Mouse (Mus musculus): ENCODE results near the gene Dnajb12. TPM values are rescaled to one million over a fixed set of nuclear protein-coding genes. Genes with fewer than 3 reads are reported as not detected.
A peak's percentile ranks its signal among the peaks of the same experiment; 100 is the strongest.

The Dnajb12 gene
- total and polyA plus RNA-seq, 3 experiments = 32.9 to 45.4 (median 36.8) TPM

DNA sequence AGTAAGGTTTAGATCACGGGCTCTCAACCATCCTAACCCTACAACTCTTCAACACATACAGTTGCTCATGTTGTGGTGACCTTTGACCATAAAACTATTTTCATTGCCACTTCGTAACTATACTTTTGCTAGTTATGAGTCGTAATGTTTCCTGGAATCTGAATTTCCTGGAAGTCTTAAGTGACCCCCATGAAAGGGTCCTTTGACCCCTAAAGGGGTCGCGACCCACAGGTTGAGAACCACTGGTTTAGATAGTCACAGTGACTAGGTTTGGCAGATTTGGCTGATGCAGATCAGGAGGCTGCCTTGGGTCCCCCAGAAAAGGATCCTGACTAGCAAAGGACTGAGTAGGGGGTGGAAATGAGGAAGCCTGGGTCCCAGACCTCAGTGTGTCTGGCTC lies 59.3 kb downstream of the Dnajb12 start:
- no peaks in the 10 kb centered on the region for H3K36me3 ChIP-seq (ENCODE audit: control insufficient read depth, insufficient read depth, low read length)
- H3K79me2 ChIP-seq (replicated peaks; ENCODE audit: control insufficient read depth, insufficient read depth, low read length) = no peaks in the 10 kb centered on the region
- peaks cover 7% of the 10 kb centered on the region for H3K4me1 ChIP-seq (ENCODE audit: control insufficient read depth, insufficient read depth, low read length)
- intact Hi-C loops (cut with DNase I) = loop anchor here (2.0 kb wide), 1 partner anchor 16 kb away; no protein-coding TSS in a partner anchor
- TF ChIP-seq CTCF (IDR thresholded peaks at IDR 0.05) (no peak), EP300 (IDR thresholded peaks at IDR 0.05; ENCODE audit: insufficient read depth, low read depth, low read length) (no peak), POLR2A (IDR thresholded peaks at IDR 0.05; ENCODE audit: insufficient read depth, low read depth, low read length) (no peak)
- H3K9ac ChIP-seq (ENCODE audit: low read depth, low read length) = no peak overlapping the region
- WGBS = 86% methylated on average over 5 of the region's 5 CpGs
- H3K4me3 ChIP-seq = no peak overlapping the region
- DNase-seq = no peak
- no peak overlapping the region for H3K27ac ChIP-seq
- no peaks in the 10 kb centered on the region for H3K27me3 ChIP-seq (ENCODE audit: control insufficient read depth, insufficient read depth, low read length)

- intact Hi-C loops (cut with DNase I) = loop anchor here (2.0 kb wide), 1 partner anchor 16 kb away; no protein-coding TSS in a partner anchor
- no peaks in the 10 kb centered on the region for H3K79me2 ChIP-seq (replicated peaks; ENCODE audit: control insufficient read depth, insufficient read depth, low read length)
- no peak overlapping the region for H3K27ac ChIP-seq
- DNase-seq = no peak
- no peaks in the 10 kb centered on the region for H3K27me3 ChIP-seq (ENCODE audit: control insufficient read depth, insufficient read depth, low read length)
- whole genome bisulfite sequencing = 83% methylated on average over 1 of the region's 1 CpGs
- peaks cover 7% of the 10 kb centered on the region for H3K4me1 ChIP-seq (ENCODE audit: control insufficient read depth, insufficient read depth, low read length)
- H3K36me3 ChIP-seq (ENCODE audit: control insufficient read depth, insufficient read depth, low read length) = no peaks in the 10 kb centered on the region
- H3K4me3 ChIP-seq = no peak overlapping the region
- TF ChIP-seq CTCF (IDR thresholded peaks at IDR 0.05) (no peak), POLR2A (IDR thresholded peaks at IDR 0.05; ENCODE audit: insufficient read depth, low read depth, low read length) (no peak), EP300 (IDR thresholded peaks at IDR 0.05; ENCODE audit: insufficient read depth, low read depth, low read length) (no peak)
- no peak overlapping the region for H3K9ac ChIP-seq (ENCODE audit: low read depth, low read length)
Measured at GRCm38 (mm10) chr10:59939081-59939480, 59.7 kb downstream of the Dnajb12 start.

DNA sequence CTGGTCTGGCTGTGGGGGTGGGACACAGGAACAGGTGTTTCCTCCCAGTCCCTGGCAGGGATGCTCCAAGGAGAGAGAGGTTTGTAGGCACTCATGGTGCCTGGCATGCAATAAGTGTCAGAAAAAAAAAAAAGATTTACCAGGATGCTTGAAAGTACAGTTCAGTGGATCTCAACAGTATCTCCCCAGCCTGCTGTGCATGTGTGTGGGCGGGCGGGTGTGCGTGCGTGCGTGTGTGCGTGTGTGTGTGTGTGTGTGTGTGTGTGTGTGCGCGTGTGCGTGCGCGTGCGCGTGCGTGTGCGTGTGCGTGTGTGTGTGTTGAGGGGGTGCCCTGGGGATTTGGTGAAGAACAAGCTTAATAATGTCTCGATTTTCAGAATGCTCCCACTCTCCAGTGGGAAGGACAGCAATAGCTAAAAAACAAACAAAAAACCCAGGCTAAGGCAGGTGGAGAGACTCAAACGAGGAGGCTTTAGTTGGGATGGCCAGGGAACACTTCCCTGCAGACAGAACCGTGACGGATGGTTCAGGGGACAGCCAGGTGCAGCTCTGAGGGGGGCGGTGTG lies 63.0 kb downstream of the Dnajb12 start:
- no peaks in the 10 kb centered on the region for H3K36me3 ChIP-seq (ENCODE audit: control insufficient read depth, insufficient read depth, low read length)
- H3K4me1 ChIP-seq (ENCODE audit: control insufficient read depth, insufficient read depth, low read length) = peaks cover 7% of the 10 kb centered on the region
- H3K9ac ChIP-seq (ENCODE audit: low read depth, low read length) = peak overlapping the region; percentile 39
- no peak for DNase-seq
- intact Hi-C loops (cut with DNase I) = no loop called here
- TF ChIP-seq CTCF (IDR thresholded peaks at IDR 0.05) (no peak), POLR2A (IDR thresholded peaks at IDR 0.05; ENCODE audit: insufficient read depth, low read depth, low read length) (no peak), EP300 (IDR thresholded peaks at IDR 0.05; ENCODE audit: insufficient read depth, low read depth, low read length) (no peak)
- peak overlapping the region; percentile 57 for H3K27ac ChIP-seq
- H3K79me2 ChIP-seq (replicated peaks; ENCODE audit: control insufficient read depth, insufficient read depth, low read length) = no peaks in the 10 kb centered on the region
- no peaks in the 10 kb centered on the region for H3K27me3 ChIP-seq (ENCODE audit: control insufficient read depth, insufficient read depth, low read length)
- WGBS = 56% methylated on average over 21 of the region's 21 CpGs
- H3K4me3 ChIP-seq = no peak overlapping the region; the same call in 1 of the 2 replicates

DNA sequence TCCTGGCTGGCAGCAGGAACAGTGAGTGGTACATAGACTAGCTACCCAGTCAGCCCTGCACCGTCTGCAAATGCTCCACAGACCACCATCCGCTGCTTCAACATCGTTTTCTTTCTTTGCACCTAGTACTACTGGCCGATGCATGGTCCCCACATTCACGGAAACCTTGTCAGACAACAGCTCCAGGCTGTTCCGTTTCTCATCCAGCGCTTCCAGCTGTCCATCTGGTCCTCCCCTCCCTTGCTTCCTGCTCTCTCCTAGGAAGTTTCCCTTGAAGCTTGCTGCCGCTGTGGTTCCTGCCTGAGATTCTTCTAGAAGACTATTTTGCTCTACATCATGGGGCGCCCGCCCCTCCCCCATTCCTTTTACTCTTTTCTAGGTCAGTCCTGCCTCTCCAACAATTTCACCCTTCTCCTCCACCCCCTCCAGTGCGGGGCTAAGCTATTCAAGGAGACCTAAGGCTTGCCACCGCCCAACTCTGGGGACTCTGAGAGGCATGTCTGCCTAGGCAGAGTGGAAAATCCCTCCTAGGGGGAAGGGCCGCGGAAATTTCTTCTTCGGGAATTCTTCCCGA lies 63.6 kb downstream of the Dnajb12 start:
- Histone ChIP-seq H3K36me3 (ENCODE audit: control insufficient read depth, insufficient read depth, low read length) (no peaks in the 10 kb centered on the region), H3K4me1 (ENCODE audit: control insufficient read depth, insufficient read depth, low read length) (peaks cover 10% of the 10 kb centered on the region), H3K4me3 (peak overlapping the region; percentile 30), H3K27me3 (ENCODE audit: control insufficient read depth, insufficient read depth, low read length) (no peaks in the 10 kb centered on the region), H3K9ac (ENCODE audit: low read depth, low read length) (peak overlapping the region; percentile 39), H3K79me2 (replicated peaks; ENCODE audit: control insufficient read depth, insufficient read depth, low read length) (no peaks in the 10 kb centered on the region), H3K27ac (peak overlapping the region; percentile 57)
- intact Hi-C loops (cut with DNase I) = no loop called here
- WGBS = 4% methylated on average over 16 of the region's 16 CpGs
- DNase-seq = peak; percentile 60 to 65
- TF ChIP-seq POLR2A (IDR thresholded peaks at IDR 0.05; ENCODE audit: insufficient read depth, low read depth, low read length) (no peak), CTCF (IDR thresholded peaks at IDR 0.05) (no peak), EP300 (IDR thresholded peaks at IDR 0.05; ENCODE audit: insufficient read depth, low read depth, low read length) (0 out of 2 replicates have a peak, but pooled peaks have one; percentile 25)

DNA sequence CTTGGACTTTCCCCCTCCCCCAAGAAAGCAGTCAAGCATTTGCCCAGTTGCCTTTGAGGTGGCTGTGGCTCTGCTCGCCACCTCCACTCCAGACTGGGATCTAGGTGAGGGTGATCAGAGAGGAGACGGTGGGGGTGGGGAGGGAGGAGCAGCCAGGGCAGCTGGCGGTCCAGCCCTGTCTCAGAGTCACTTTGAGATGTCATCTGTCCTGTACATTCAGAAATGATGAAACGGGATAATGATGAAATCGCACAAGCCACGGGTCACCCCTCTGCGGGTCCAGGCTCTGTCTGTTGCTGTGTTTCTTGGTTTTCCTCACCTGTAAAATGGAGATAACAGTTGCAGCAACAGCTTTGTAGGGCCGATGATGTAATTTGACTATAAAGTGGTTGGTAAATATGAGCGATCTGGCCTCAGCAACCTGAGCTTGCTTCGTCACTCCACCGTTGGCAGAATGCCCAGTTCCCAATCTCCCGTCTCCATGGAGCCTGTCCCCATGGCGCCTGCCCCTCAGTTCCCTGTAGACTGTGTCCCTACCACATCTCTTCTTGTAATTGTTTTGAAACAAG lies 64.1 kb downstream of the Dnajb12 start:
- H3K79me2 ChIP-seq (replicated peaks; ENCODE audit: control insufficient read depth, insufficient read depth, low read length) = no peaks in the 10 kb centered on the region
- H3K27me3 ChIP-seq (ENCODE audit: control insufficient read depth, insufficient read depth, low read length) = no peaks in the 10 kb centered on the region
- peak overlapping the region; percentile 30 for H3K4me3 ChIP-seq
- H3K36me3 ChIP-seq (ENCODE audit: control insufficient read depth, insufficient read depth, low read length) = no peaks in the 10 kb centered on the region
- 16% methylated on average over 13 of the region's 13 CpGs for WGBS
- H3K4me1 ChIP-seq (ENCODE audit: control insufficient read depth, insufficient read depth, low read length) = peaks cover 12% of the 10 kb centered on the region
- TF ChIP-seq POLR2A (IDR thresholded peaks at IDR 0.05; ENCODE audit: insufficient read depth, low read depth, low read length) = no peak
- TF ChIP-seq CTCF (IDR thresholded peaks at IDR 0.05) = no peak
- no peak for TF ChIP-seq EP300 (IDR thresholded peaks at IDR 0.05; ENCODE audit: insufficient read depth, low read depth, low read length)
- peak overlapping the region; percentile 57 for H3K27ac ChIP-seq
- DNase-seq = peak; percentile 78 to 84
- no peak overlapping the region; the same call in 1 of the 2 replicates for H3K9ac ChIP-seq (ENCODE audit: low read depth, low read length)
- intact Hi-C loops (cut with DNase I) = no loop called here

DNA sequence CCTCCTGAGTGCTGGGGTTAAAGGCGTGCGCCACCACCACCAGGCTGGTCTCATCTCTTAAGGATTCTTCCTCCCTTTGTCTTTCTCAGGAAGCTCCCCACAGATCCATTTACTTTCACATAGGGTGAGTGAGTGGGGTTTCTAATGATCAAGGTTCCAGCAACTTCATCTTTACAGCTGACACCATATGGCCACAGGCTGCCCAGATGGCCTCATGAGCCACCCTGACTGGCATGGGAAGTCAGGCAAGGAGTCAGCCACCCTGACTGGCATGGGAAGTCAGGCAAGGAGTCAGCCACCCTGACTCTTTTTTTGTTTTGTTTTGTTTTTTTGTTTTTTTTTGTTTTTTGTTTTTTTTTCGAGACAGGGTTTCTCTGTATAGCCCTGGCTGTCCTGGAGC lies 66.1 kb downstream of the Dnajb12 start:
- no peak overlapping the region for H3K4me3 ChIP-seq
- DNase-seq = no peak
- H3K9ac ChIP-seq (ENCODE audit: low read depth, low read length) = no peak overlapping the region
- intact Hi-C loops (cut with DNase I) = no loop called here
- TF ChIP-seq POLR2A (IDR thresholded peaks at IDR 0.05; ENCODE audit: insufficient read depth, low read depth, low read length) (no peak), EP300 (IDR thresholded peaks at IDR 0.05; ENCODE audit: insufficient read depth, low read depth, low read length) (no peak), CTCF (IDR thresholded peaks at IDR 0.05) (no peak)
- H3K27me3 ChIP-seq (ENCODE audit: control insufficient read depth, insufficient read depth, low read length) = no peaks in the 10 kb centered on the region
- H3K36me3 ChIP-seq (ENCODE audit: control insufficient read depth, insufficient read depth, low read length) = peaks cover 9% of the 10 kb centered on the region
- peaks cover 17% of the 10 kb centered on the region for H3K4me1 ChIP-seq (ENCODE audit: control insufficient read depth, insufficient read depth, low read length)
- 91% methylated on average over 3 of the region's 3 CpGs for WGBS
- H3K79me2 ChIP-seq (replicated peaks; ENCODE audit: control insufficient read depth, insufficient read depth, low read length) = no peaks in the 10 kb centered on the region; the same call in 1 of the 2 replicates
- no peak overlapping the region for H3K27ac ChIP-seq

Measured in heart, adult 2 months (tissue).